Comparison of ENCODE assay signal across 23 mouse cellular contexts in the genomic region with DNA sequence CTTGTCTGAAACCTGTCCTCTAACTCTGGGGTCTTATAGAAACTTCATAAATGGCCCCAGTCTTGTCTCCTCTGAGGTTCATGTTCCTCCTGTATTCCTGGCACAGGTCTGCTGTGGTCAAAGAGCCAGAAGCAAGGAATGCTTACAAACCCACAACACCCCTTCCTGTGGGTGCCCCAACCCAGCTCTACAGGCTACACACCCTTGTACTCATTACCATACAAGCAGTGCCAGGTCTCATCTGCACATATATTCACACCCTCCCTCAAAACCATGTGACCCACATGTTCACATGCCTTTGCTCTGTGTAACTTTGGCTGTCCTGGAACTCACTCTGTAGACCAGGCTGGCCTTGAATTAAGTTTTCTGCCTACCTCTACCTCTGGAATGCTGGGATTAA. TPM values are rescaled to one million over a fixed set of nuclear protein-coding genes. Genes with fewer than 3 reads are reported as not detected.
DNase-seq lines count a peak whose midpoint lies in the region; ATAC-seq and TF ChIP-seq lines count a peak whose summit lies in the region.
"Had no signal": no experiment of that assay in that cellular context is flagged by ENCODE, and none has a peak within 500 bp of the region (broad histone marks: within the 10 kb centered on the region; RNA-seq: fewer than 3 reads in every experiment).

No protein-coding gene starts in this region.

- no peaks in the 10 kb centered on the region for H3K9me3 ChIP-seq in embryonic facial prominence, embryonic 14.5 days (ENCODE audit: control insufficient read depth, low read length)
- no peaks in the 10 kb centered on the region for H3K9me3 ChIP-seq in limb, embryonic 14.5 days (ENCODE audit: control insufficient read depth, low read length)
- H3K9me3 ChIP-seq in intestine, postnatal 0 days (ENCODE audit: control insufficient read depth) = no peaks in the 10 kb centered on the region
- H3K9me3 ChIP-seq: midbrain, embryonic 12.5 days; stomach, embryonic 15.5 days had no signal

- H3K27ac ChIP-seq in layer of hippocampus, adult 2 months = peak overlapping the region; percentile 36; the same call in 1 of the 2 replicates
- peak overlapping the region; percentile 24; the same call in 1 of the 2 replicates for H3K27ac ChIP-seq in embryonic facial prominence, embryonic 14.5 days (replicated peaks; ENCODE audit: low read depth, low read length)
- H3K27ac ChIP-seq in limb, embryonic 14.5 days (replicated peaks; ENCODE audit: low read depth, low read length) = 0 out of 2 replicates have a peak overlapping the region, but pooled peaks have one; percentile 19
- no peak overlapping the region for H3K27ac ChIP-seq in kidney, adult 2 months (ENCODE audit: insufficient read depth, low read depth, low read length)
- no peak overlapping the region for H3K27ac ChIP-seq in intestine, postnatal 0 days (ENCODE audit: low read depth, low read length)
- H3K27ac ChIP-seq: midbrain, embryonic 12.5 days; stomach, embryonic 15.5 days had no signal

- no peaks in the 10 kb centered on the region for H3K36me3 ChIP-seq in C2C12 (ENCODE audit: control insufficient read depth, insufficient read depth)
- H3K36me3 ChIP-seq in embryonic facial prominence, embryonic 14.5 days (ENCODE audit: control insufficient read depth, insufficient read depth, low read length) = no peaks in the 10 kb centered on the region
- no peaks in the 10 kb centered on the region for H3K36me3 ChIP-seq in limb, embryonic 14.5 days (ENCODE audit: control insufficient read depth, insufficient read depth, low read length)
- H3K36me3 ChIP-seq in kidney, adult 2 months (ENCODE audit: control insufficient read depth, insufficient read depth, low read length) = no peaks in the 10 kb centered on the region
- H3K36me3 ChIP-seq in intestine, postnatal 0 days (ENCODE audit: control insufficient read depth, insufficient read depth) = no peaks in the 10 kb centered on the region
- H3K36me3 ChIP-seq: midbrain, embryonic 12.5 days; stomach, embryonic 15.5 days had no signal

- no peak overlapping the region for H3K4me2 ChIP-seq in embryonic facial prominence, embryonic 14.5 days (ENCODE audit: low read depth, low read length)
- no peak overlapping the region for H3K4me2 ChIP-seq in limb, embryonic 14.5 days (replicated peaks; ENCODE audit: low read depth, low read length, severe bottlenecking)
- H3K4me2 ChIP-seq in intestine, postnatal 0 days (replicated peaks; ENCODE audit: low read depth) = no peak overlapping the region
- H3K4me2 ChIP-seq: liver, embryonic 11.5 days; lung, embryonic 14.5 days; midbrain, embryonic 12.5 days; stomach, embryonic 15.5 days had no signal

- H3K79me3 ChIP-seq in C2C12 (ENCODE audit: low read depth) = no peaks in the 10 kb centered on the region

- no peak for DNase-seq in layer of hippocampus, adult 2 months (ENCODE audit: low spot score in 2 of 2)
- no peak for DNase-seq in layer of hippocampus, postnatal 36 days
- DNase-seq in embryonic facial prominence, embryonic 14.5 days (ENCODE audit: low spot score) = peak; percentile 33
- no peak for DNase-seq in limb, embryonic 14.5 days (ENCODE audit: low spot score)
- no peak for DNase-seq in kidney, adult 2 months
- DNase-seq: adrenal gland, postnatal 36 days; cerebellum, adult 2 months; gastrocnemius, postnatal 36 days; kidney, adult 9 months; retina, postnatal 1 day; thymus, adult 18-20 months; thymus, postnatal 4 days had no signal

- peak; percentile 30; the same call in 1 of the 2 replicates for ATAC-seq in embryonic facial prominence, embryonic 14.5 days (ENCODE audit: low read depth)
- no peak for ATAC-seq in limb, embryonic 14.5 days (ENCODE audit: low FRiP score, low read depth)
- no peak for ATAC-seq in intestine, postnatal 0 days
- ATAC-seq: inflammation-experienced regulatory T-cells, adult 6 months had no signal

- no peaks in the 10 kb centered on the region for H3K79me2 ChIP-seq in C2C12 (ENCODE audit: control insufficient read depth, insufficient read depth)

- no peak overlapping the region for H3K9ac ChIP-seq in embryonic facial prominence, embryonic 14.5 days (ENCODE audit: low read depth, low read length)
- no peak overlapping the region for H3K9ac ChIP-seq in limb, embryonic 14.5 days (ENCODE audit: low read depth, low read length, severe bottlenecking)
- H3K9ac ChIP-seq in intestine, postnatal 0 days (ENCODE audit: low read depth, low read length) = no peak overlapping the region
- H3K9ac ChIP-seq: lung, embryonic 14.5 days; midbrain, embryonic 12.5 days; stomach, embryonic 15.5 days had no signal

- no peak overlapping the region for H3K4me3 ChIP-seq in layer of hippocampus, adult 2 months
- H3K4me3 ChIP-seq in C2C12 (ENCODE audit: insufficient read depth, poor library complexity, severe bottlenecking) = no peak overlapping the region
- no peak overlapping the region for H3K4me3 ChIP-seq in embryonic facial prominence, embryonic 14.5 days (ENCODE audit: low read depth, low read length)
- H3K4me3 ChIP-seq in limb, embryonic 14.5 days (replicated peaks; ENCODE audit: low read length) = no peak overlapping the region
- no peak overlapping the region for H3K4me3 ChIP-seq in kidney, adult 2 months (ENCODE audit: insufficient read depth, low read depth, low read length)
- no peak overlapping the region for H3K4me3 ChIP-seq in intestine, postnatal 0 days (ENCODE audit: low read depth, low read length)
- H3K4me3 ChIP-seq: midbrain, embryonic 12.5 days; stomach, embryonic 15.5 days had no signal

- H3K27me3 ChIP-seq in C2C12 (ENCODE audit: control insufficient read depth, insufficient read depth, insufficient read length) = peaks cover 25% of the 10 kb centered on the region
- H3K27me3 ChIP-seq in embryonic facial prominence, embryonic 14.5 days (replicated peaks; ENCODE audit: control insufficient read depth, insufficient read depth, low read length) = no peaks in the 10 kb centered on the region
- no peaks in the 10 kb centered on the region for H3K27me3 ChIP-seq in limb, embryonic 14.5 days (ENCODE audit: control insufficient read depth, insufficient read depth, low read length)
- H3K27me3 ChIP-seq in kidney, adult 2 months (replicated peaks; ENCODE audit: control insufficient read depth, insufficient read depth, low read length) = no peaks in the 10 kb centered on the region
- no peaks in the 10 kb centered on the region for H3K27me3 ChIP-seq in intestine, postnatal 0 days (replicated peaks; ENCODE audit: control insufficient read depth, insufficient read depth, low read length)
- H3K27me3 ChIP-seq: midbrain, embryonic 12.5 days; stomach, embryonic 15.5 days had no signal

- TF ChIP-seq POLR2A in limb, embryonic 14.5 days (IDR thresholded peaks at IDR 0.05; ENCODE audit: borderline replicate concordance, extremely low read depth, insufficient read depth, insufficient read length) = no peak
- TF ChIP-seq POLR2A in kidney, adult 2 months (IDR thresholded peaks at IDR 0.05; ENCODE audit: low read depth, low read length) = no peak

- H3K4me1 ChIP-seq in embryonic facial prominence, embryonic 14.5 days (ENCODE audit: control insufficient read depth, insufficient read depth, low read length) = no peaks in the 10 kb centered on the region
- H3K4me1 ChIP-seq in limb, embryonic 14.5 days (ENCODE audit: control insufficient read depth, insufficient read depth, low read length) = peaks cover 4% of the 10 kb centered on the region; the same call in 1 of the 2 replicates
- H3K4me1 ChIP-seq in kidney, adult 2 months (ENCODE audit: control insufficient read depth, insufficient read depth, low read length) = no peaks in the 10 kb centered on the region
- H3K4me1 ChIP-seq in intestine, postnatal 0 days (replicated peaks; ENCODE audit: control insufficient read depth, insufficient read depth, low read length) = no peaks in the 10 kb centered on the region
- H3K4me1 ChIP-seq: midbrain, embryonic 12.5 days; stomach, embryonic 15.5 days had no signal

- no peak overlapping the region for H3ac ChIP-seq in C2C12 (ENCODE audit: control insufficient read depth, insufficient read length, low read depth)

- no peak for TF ChIP-seq CTCF in layer of hippocampus, adult 2 months (conservative IDR thresholded peaks at IDR 0.05)
- TF ChIP-seq CTCF in C2C12 (IDR thresholded peaks at IDR 0.05; ENCODE audit: control insufficient read depth, insufficient read depth, insufficient read length) = no peak
- no peak for TF ChIP-seq CTCF in kidney, adult 2 months (conservative IDR thresholded peaks at IDR 0.05; ENCODE audit: insufficient read depth, insufficient read length, low read depth, low read length)
- no peak for TF ChIP-seq CTCF in intestine, postnatal 0 days (IDR thresholded peaks at IDR 0.05; ENCODE audit: low read depth)

TF ChIP-seq in C2C12, 6 proteins besides CTCF, POLR2A, EP300 and RAD21:
- peak; percentile 45 for TF ChIP-seq USF1 (IDR thresholded peaks at IDR 0.05; ENCODE audit: low read depth)
- no peak for TF ChIP-seq CEBPB (IDR thresholded peaks at IDR 0.05; ENCODE audit: low read depth)
- no peak for TF ChIP-seq MYOD1 (IDR thresholded peaks at IDR 0.05; ENCODE audit: control insufficient read depth, insufficient read length, low read depth)
- TF ChIP-seq MAX (IDR thresholded peaks at IDR 0.05) = no peak

RNA-seq across cellular contexts. Expression of a gene that starts 38.2 kb away (rescaled TPM):
- 10 to 100 TPM; 18.0 to 25.3 TPM for total RNA-seq in layer of hippocampus, adult 2 months (2021)
- 10 to 100 TPM; 23.1 to 30.4 TPM for total RNA-seq in layer of hippocampus, postnatal 36 days (2021)
- not detected for polyA plus RNA-seq in C2C12 (2012; fragmentation: generic; extraction: Trizol)
- polyA plus RNA-seq in embryonic facial prominence, embryonic 14.5 days (2014; fragmentation: Nextera tagmentation; extraction: Ambion mirVana) = 0.54 and 1.2 TPM in 2 replicates
- 4.2 and 5.1 TPM in 2 replicates for polyA plus RNA-seq in limb, embryonic 14.5 days (2012; rRNA removed)
- polyA plus RNA-seq in limb, embryonic 14.5 days (2014; fragmentation: Nextera tagmentation; extraction: Ambion mirVana) = 4.3 and 5.2 TPM in 2 replicates
- polyA plus RNA-seq in kidney, adult 2 months (2012; rRNA removed) = 0.03 and 0.05 TPM in 2 replicates
- not detected in 2 replicates for polyA plus RNA-seq in intestine, postnatal 0 days (2015; fragmentation: Nextera tagmentation; extraction: Ambion mirVana)
- total RNA-seq: adrenal gland, postnatal 36 days; common myeloid progenitor, adult 5-6 weeks; gastrocnemius, postnatal 36 days; megakaryocyte progenitor cell, adult 5-6 weeks; monocyte, adult 5-6 weeks had no signal
- polyA plus RNA-seq: inflammation-experienced regulatory T-cells, adult 6 months; large intestine, adult 2 months had no signal

Comparison
In these comparisons a context has a peak if more than half of its experiments do, and no peak if none do; other contexts are left out.
1. H3K27ac ChIP-seq: peak in layer of hippocampus, adult 2 months (single experiment), embryonic facial prominence, embryonic 14.5 days (single experiment) and limb, embryonic 14.5 days (single experiment); none in kidney, adult 2 months (single experiment) and intestine, postnatal 0 days (single experiment).